Mouse (Mus musculus): ENCODE measurements at regions not wholly inside any gene's neighbourhood (a gene's known extent, or its start where the extent isn't known, plus 50 kb on each side); places are given as distances from the start of the nearest gene placed in this dataset.
"Not testable (repeated sequence)": the region's sequence is repeated elsewhere in the genome, so short reads cannot be mapped to it uniquely, and the experiment has no call there.

DNA sequence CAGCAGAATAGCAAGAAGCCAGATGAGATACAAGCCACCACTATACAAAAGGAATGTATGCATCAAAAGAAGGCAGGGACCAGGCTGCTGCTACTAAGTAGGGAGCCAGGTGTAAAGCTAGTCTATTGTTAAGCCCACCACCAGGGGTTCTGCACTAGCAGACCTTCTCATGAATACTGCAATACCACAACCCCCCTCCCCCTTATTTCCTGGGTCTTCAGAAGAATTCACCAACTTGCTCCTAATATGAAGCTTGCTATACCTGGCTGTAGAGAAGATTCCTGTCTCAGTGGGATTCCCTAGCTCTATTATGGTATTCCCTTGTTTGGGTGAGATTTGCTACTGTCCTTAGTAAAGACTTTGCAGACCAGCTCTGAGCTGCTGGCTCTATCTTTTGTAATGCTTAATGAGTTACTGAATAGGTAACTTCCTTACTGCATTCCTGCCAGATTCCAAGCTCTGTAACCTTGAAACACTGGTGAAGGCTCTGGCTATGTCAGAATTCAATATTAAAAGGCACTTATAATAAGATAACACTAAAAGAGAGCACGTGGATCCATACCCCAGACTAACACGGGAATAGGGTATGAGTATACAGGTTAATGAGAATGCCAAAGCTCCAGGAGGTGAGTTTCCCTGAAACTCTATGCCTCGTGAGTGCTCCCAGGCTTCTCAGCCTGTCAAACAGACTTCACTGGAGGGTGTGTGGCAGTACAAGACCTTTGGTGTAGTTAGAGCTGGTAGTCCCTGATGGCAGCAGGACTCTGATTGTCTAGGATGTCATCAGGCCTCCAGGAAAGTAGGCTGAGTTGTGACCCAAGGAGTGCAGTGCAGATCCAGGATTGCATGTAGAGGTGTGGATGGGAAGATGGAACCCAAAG, 455.5 kb downstream of the Plxdc2 start:
- not testable (repeated sequence) for H3K36me3 ChIP-seq; H3K27ac ChIP-seq; H3K4me2 ChIP-seq (replicated peaks); H3K4me1 ChIP-seq; ATAC-seq (ENCODE audit: low FRiP score, low read depth); H3K9me3 ChIP-seq; H3K27me3 ChIP-seq (replicated peaks); H3K4me3 ChIP-seq; H3K9ac ChIP-seq
- 67% methylated on average over 3 of the region's 3 CpGs for WGBS

DNA sequence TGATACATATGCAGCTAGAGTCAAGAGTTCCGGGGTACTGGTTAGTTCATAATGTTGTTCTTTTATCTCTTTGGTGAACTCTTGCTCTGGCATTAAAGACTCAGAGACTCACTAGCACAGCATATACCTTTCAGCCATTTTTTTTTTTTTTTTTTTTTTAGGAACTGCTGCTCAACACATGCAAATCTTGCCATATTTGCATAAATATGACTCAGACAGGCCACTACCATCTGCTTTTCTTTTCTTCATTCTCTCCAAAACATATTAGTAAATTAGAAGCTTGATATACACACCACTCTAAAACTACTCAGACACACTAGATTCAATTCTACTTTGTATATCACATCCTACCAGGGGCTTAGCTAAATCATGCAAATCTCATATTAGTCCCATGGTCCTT, 464.3 kb downstream of the Plxdc2 start:
- H3K27me3 ChIP-seq (replicated peaks), result no peaks in the 10 kb centered on the region
- no peak overlapping the region for H3K4me3 ChIP-seq
- no peaks in the 10 kb centered on the region for H3K36me3 ChIP-seq
- H3K27ac ChIP-seq, result no peak overlapping the region
- no peak overlapping the region for H3K9ac ChIP-seq
- no peaks in the 10 kb centered on the region for H3K4me1 ChIP-seq
- ATAC-seq (ENCODE audit: low FRiP score, low read depth), result no peak
- H3K4me2 ChIP-seq (replicated peaks), result no peak overlapping the region
- 96% methylated on average over 1 of the region's 1 CpGs for WGBS
- no peaks in the 10 kb centered on the region for H3K9me3 ChIP-seq

DNA sequence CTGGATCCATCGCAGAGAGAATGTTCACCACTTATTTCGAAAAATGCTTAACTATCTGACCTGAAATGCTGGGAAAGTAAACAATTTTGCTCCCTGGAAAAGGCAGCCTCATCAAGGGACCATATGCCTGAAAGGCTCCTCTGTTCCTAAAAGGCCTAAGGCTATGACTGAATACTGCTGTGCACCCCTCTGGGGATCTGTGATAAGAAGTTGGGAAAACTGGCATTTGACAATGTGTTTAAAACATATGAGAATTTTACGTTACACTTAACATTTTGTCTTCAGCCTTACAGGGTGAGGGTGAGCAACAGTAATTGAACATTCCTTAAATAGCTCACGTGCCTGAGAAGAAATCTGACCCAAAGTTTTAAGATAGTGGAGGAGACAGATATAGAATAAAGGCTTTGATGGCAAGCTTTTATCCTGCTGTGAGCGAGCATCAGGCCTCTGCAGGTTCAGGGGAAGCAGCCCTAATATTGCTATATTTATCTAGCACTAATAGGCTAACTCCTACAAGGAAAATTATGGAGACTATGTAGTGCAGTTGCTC, 468.7 kb downstream of the Plxdc2 start:
- 70% methylated on average over 5 of the region's 5 CpGs for WGBS
- no peak overlapping the region for H3K4me2 ChIP-seq (replicated peaks)
- H3K9ac ChIP-seq, result no peak overlapping the region
- no peaks in the 10 kb centered on the region for H3K4me1 ChIP-seq
- H3K36me3 ChIP-seq, result no peaks in the 10 kb centered on the region
- no peaks in the 10 kb centered on the region for H3K27me3 ChIP-seq (replicated peaks)
- H3K27ac ChIP-seq, result no peak overlapping the region
- ATAC-seq (ENCODE audit: low FRiP score, low read depth), result no peak
- H3K4me3 ChIP-seq, result no peak overlapping the region
- H3K9me3 ChIP-seq, result no peaks in the 10 kb centered on the region

DNA sequence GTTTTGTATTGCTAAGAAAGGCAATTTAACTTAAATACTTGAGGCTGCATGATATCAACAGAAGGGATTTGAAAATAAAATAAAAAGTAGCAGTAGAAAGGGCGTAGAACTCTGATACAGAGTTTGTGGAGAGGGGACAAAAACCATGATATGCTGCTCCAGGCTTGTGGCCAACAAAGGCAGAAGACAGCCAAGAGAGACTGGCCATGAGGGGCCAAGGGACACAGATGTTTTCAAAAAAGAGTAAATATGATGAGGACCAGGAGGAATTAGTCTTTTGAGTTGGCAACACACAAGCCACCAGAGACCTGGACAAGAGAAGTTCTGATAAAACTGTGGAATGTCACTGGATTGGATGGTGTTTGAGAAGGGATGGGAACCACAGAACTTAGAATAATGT, 471.2 kb downstream of the Plxdc2 start:
- H3K9ac ChIP-seq, result no peak overlapping the region
- no peak for ATAC-seq (ENCODE audit: low FRiP score, low read depth)
- H3K9me3 ChIP-seq, result no peaks in the 10 kb centered on the region
- no peaks in the 10 kb centered on the region for H3K36me3 ChIP-seq
- H3K4me1 ChIP-seq, result no peaks in the 10 kb centered on the region
- WGBS, result 96% methylated on average over 1 of the region's 1 CpGs
- no peaks in the 10 kb centered on the region for H3K27me3 ChIP-seq (replicated peaks)
- no peak overlapping the region for H3K4me3 ChIP-seq
- no peak overlapping the region for H3K4me2 ChIP-seq (replicated peaks)
- no peak overlapping the region for H3K27ac ChIP-seq

DNA sequence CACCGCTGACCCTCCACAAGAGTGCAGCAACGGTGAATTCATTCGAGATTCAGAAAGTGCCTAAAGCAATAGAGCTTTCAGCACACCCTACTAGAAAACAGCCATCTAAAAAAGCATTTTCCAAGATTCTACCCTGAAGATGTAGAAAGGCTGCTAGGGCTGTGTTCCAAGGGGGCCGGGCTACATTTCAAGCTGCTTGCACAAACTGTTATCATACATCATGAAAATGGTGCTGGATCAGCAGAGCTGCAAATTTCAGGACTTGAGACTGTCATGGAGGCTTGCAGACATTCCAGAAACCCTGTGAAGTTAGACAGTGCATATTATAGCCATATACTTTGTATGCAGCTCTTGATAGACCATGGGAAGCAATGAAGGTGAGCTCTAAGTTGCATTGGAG, 479.9 kb downstream of the Plxdc2 start:
- no peak for ATAC-seq (ENCODE audit: low FRiP score, low read depth)
- no peaks in the 10 kb centered on the region for H3K27me3 ChIP-seq (replicated peaks)
- no peaks in the 10 kb centered on the region for H3K36me3 ChIP-seq
- H3K4me1 ChIP-seq, result no peaks in the 10 kb centered on the region
- H3K4me2 ChIP-seq (replicated peaks), result no peak overlapping the region
- WGBS, result 93% methylated on average over 4 of the region's 4 CpGs
- H3K27ac ChIP-seq, result no peak overlapping the region
- H3K9ac ChIP-seq, result no peak overlapping the region
- H3K9me3 ChIP-seq, result no peaks in the 10 kb centered on the region
- no peak overlapping the region for H3K4me3 ChIP-seq

DNA sequence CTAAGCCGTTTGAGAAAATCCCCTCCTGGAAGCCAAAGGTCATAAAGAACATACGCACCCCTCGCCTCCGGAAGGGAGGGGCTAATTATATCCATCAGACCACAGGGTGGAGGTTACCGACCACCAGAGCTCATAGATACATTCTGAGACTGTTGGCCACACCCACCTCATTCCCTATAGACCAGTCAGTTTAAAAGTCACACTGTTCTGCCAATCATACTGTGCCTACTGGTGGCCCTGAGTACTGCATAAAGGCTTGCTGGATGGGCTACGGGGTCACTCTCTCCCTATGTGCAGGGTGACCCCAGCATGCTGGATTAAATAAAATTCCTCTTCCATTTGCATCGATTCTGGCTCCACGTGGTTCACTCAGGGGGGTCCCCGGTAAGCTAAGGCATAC, 482.6 kb downstream of the Plxdc2 start:
- Histone ChIP-seq H3K4me3 (no peak overlapping the region), H3K27ac (no peak overlapping the region), H3K4me1 (no peaks in the 10 kb centered on the region), H3K36me3 (no peaks in the 10 kb centered on the region), H3K9me3 (no peaks in the 10 kb centered on the region), H3K4me2 (replicated peaks) (no peak overlapping the region), H3K9ac (no peak overlapping the region), H3K27me3 (replicated peaks) (no peaks in the 10 kb centered on the region)
- WGBS, result 87% methylated on average over 9 of the region's 9 CpGs
- ATAC-seq (ENCODE audit: low FRiP score, low read depth), result 0 out of 2 replicates have a peak, but pooled peaks have one; percentile 9

DNA sequence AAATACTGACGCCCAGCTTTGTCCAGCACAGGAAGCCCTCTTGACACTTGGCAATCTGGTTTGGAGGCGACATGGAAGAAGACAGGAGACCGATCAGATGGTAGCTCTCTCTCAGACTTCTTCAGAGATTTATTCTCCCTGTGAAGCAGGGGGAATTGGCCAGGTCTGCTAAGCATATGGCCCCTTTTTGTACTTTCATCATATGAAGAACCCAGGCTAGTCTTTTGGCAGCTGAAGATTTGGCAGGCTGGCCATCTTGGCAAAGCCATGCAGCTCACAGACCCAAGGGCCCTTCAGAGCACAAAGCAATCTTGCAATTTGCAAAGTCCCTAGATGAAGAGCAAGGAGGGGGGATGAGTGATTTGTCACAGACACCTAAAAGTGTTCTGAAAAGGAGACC, 493.8 kb downstream of the Plxdc2 start:
- no peak overlapping the region for H3K27ac ChIP-seq
- WGBS, result 84% methylated on average over 3 of the region's 3 CpGs
- H3K9ac ChIP-seq, result no peak overlapping the region
- no peak for ATAC-seq (ENCODE audit: low FRiP score, low read depth)
- no peaks in the 10 kb centered on the region for H3K27me3 ChIP-seq (replicated peaks)
- H3K4me3 ChIP-seq, result no peak overlapping the region
- H3K4me2 ChIP-seq (replicated peaks), result no peak overlapping the region
- H3K36me3 ChIP-seq, result no peaks in the 10 kb centered on the region
- no peaks in the 10 kb centered on the region for H3K9me3 ChIP-seq
- no peaks in the 10 kb centered on the region for H3K4me1 ChIP-seq

DNA sequence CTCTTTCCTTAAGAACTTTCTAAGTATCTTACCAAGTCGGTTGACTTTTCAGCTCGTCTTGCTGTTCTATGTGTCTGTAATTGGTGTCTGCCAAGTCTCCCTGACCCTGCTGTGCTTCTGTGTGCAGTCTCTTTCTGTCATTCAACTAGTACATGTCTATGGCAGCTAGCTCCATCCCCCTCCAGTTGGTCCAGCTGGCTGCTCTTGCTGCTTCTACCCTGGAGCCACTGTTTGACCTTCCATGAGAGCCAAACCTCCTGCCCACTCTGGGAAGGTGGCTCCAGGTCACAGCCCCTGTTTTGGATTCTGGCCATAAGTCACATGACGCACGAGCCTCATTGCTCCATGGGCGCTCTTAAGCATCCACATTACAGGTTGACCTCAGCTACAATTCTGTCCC, 504.0 kb downstream of the Plxdc2 start:
- ATAC-seq (ENCODE audit: low FRiP score, low read depth), result no peak

DNA sequence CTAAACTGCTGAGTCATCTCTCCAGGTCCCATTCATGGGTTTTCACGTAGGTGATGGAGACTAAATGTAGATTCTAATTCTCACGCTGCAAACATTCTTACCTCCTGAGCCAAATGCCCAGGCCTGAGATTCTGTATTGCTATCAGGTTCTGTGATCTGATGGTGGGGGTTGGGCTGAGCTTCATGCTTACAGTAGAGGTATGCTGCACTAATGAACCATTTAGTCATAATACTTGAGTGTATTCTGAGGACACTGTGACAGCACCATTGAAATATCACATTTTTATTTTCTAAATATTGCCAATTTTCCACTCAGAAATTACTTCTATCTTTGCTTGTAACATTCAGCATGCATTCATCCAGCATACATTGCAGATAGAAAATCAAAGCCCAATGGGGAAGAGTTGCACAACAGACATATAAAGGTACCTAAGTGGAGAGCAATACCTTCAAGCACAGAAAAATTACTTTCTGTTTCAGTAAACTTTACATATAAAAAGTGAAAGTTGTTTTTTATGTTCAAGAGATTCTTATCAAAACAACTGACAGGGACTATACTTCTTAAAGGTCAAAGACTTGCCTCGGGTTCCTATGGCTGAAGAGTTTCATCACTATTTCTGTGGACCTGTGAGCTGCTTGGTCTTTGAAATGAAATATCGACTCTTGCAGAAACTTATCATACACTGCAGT, 510.2 kb downstream of the Plxdc2 start:
- Histone ChIP-seq H3K9me3 (no peaks in the 10 kb centered on the region), H3K4me3 (no peak overlapping the region), H3K36me3 (no peaks in the 10 kb centered on the region), H3K4me1 (no peaks in the 10 kb centered on the region), H3K27ac (no peak overlapping the region), H3K27me3 (replicated peaks) (no peaks in the 10 kb centered on the region), H3K9ac (no peak overlapping the region), H3K4me2 (replicated peaks) (no peak overlapping the region)
- 92% methylated on average over 4 of the region's 4 CpGs for WGBS
- no peak for ATAC-seq (ENCODE audit: low FRiP score, low read depth)

More for the DNA sequence above, 504.0 kb downstream of the Plxdc2 start:
- Histone ChIP-seq H3K36me3 (no peaks in the 10 kb centered on the region), H3K9me3 (no peaks in the 10 kb centered on the region), H3K4me1 (no peaks in the 10 kb centered on the region), H3K9ac (no peak overlapping the region), H3K27me3 (replicated peaks) (no peaks in the 10 kb centered on the region), H3K4me2 (replicated peaks) (no peak overlapping the region), H3K4me3 (no peak overlapping the region), H3K27ac (no peak overlapping the region)
- WGBS, result 82% methylated on average over 5 of the region's 5 CpGs

DNA sequence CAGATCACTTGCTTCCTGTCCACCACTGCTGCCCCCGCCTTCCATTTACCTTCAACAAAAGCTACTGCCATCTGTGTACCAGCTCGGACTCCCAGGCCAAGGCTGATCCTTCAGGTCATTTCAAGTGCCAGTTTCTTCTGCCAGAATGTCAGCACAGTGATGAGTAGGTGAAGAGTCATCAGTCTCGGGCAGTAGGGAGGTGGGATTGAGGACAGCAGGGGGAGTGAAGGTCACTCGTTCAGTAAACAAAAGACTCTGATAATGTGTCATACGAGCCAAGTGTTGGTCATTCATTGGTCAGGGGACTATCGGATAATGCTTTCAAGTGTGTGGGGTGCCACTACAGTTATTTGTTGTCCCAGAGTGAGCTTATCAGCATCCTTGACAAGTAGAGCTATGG, 536.3 kb downstream of the Plxdc2 start:
- H3K27ac ChIP-seq; H3K4me3 ChIP-seq; H3K9ac ChIP-seq; ATAC-seq (ENCODE audit: low FRiP score, low read depth); H3K4me1 ChIP-seq; H3K27me3 ChIP-seq (replicated peaks); H3K4me2 ChIP-seq (replicated peaks); H3K36me3 ChIP-seq; H3K9me3 ChIP-seq: not testable (repeated sequence)
- 77% methylated on average over 6 of the region's 6 CpGs for WGBS

DNA sequence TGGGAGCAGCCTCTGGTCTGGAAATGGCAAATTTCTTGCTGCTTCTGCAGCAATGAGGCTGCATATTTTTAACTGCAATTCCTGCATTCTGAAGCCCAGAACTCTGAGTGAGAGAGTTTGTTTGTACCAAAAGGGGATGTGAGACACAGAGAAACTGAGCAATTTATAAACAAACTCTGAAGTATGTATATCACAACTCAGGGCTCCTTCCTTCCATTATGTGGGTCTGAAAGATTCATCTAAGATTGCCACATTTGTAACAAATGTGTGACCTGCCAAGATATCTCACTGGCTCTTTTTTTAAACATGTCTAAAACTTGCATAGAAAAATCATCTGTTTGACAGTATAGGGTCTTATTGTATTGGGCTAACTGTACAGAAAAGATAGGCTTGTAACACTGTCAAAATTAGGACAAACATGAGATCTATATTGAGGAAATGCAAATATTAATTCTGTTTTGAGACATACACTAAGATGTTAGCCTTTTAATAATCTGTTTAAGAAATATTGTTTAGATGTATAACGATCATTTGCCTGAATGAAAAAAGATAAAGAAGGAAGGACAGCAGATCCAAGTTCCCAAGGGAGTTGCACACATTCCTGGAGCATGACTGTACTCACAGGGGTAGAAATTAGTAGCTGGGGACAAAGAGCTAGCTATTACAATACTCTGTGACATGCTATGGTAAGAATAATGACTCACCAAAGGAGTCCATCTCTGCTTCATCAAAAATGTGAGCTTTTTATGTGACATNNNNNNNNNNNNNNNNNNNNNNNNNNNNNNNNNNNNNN, 553.3 kb downstream of the Plxdc2 start:
- Histone ChIP-seq H3K4me2 (replicated peaks) (no peak overlapping the region), H3K9ac (no peak overlapping the region), H3K27ac (no peak overlapping the region), H3K4me1 (no peaks in the 10 kb centered on the region), H3K36me3 (no peaks in the 10 kb centered on the region), H3K4me3 (no peak overlapping the region), H3K27me3 (replicated peaks) (no peaks in the 10 kb centered on the region), H3K9me3 (no peaks in the 10 kb centered on the region)
- ATAC-seq (ENCODE audit: low FRiP score, low read depth), result no peak
- 73% methylated on average over 1 of the region's 1 CpGs for WGBS

DNA sequence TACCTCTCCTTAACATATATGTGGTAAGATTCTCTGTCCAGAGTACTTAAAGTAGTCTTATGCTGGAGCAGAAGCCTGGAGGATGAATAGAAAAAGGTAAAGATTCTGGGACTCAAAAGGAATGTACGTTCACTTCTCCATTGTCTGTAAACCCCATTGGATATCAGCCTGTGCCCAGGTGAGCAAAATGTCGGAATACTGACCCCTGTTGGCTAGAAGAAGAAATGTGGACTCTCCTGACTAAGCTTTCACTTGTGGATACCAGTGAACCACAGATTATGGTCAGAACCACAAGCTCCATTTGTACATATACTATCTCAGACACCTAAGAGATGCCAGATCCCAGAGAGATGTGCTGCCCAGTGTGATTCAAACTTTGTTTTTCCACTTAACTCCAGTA, 558.5 kb downstream of the Plxdc2 start:
- Histone ChIP-seq H3K27ac (no peak overlapping the region), H3K4me1 (no peaks in the 10 kb centered on the region), H3K27me3 (replicated peaks) (no peaks in the 10 kb centered on the region), H3K4me2 (replicated peaks) (no peak overlapping the region), H3K9me3 (no peaks in the 10 kb centered on the region), H3K4me3 (no peak overlapping the region), H3K9ac (no peak overlapping the region), H3K36me3 (no peaks in the 10 kb centered on the region)
- no peak for ATAC-seq (ENCODE audit: low FRiP score, low read depth)
- WGBS, result 28% methylated on average over 2 of the region's 2 CpGs

Data from neural tube, embryonic 12.5 days (tissue).